Mouse (Mus musculus): Measurements from ENCODE around the gene Stard3nl.

Stard3nl gene

GRCm38 (mm10) chr13:19395688-19396354 is at the start of gene Stard3nl:
TSS of gene Stard3nl (minus strand) at chr13:19395795.
- DNase-seq = peak; percentile 100

- no peak for DNase-seq
Observed at GRCm38 (mm10) chr13:19438040-19438439, 42.4 kb upstream of the Stard3nl start.

GRCm38 (mm10) chr13:19429812-19430370 is 34.3 kb upstream of the Stard3nl start:
- DNase-seq = no peak

GRCm38 (mm10) chr13:19428076-19428475 is 32.5 kb upstream of the Stard3nl start:
- DNase-seq = no peak

- DNase-seq = no peak
Observed at GRCm38 (mm10) chr13:19424563-19424962, 29.0 kb upstream of the Stard3nl start.

- DNase-seq = no peak
Observed at GRCm38 (mm10) chr13:19422521-19422920, 26.9 kb upstream of the Stard3nl start.

GRCm38 (mm10) chr13:19417885-19418521 is 22.4 kb upstream of the Stard3nl start:
- no peak for DNase-seq

GRCm38 (mm10) chr13:19415894-19416531 is 20.4 kb upstream of the Stard3nl start:
- no peak for DNase-seq

GRCm38 (mm10) chr13:19415337-19415736 is 19.7 kb upstream of the Stard3nl start:
- DNase-seq = no peak

- no peak for DNase-seq
Observed at GRCm38 (mm10) chr13:19412334-19412939, 16.8 kb upstream of the Stard3nl start.

- DNase-seq = no peak
Observed at GRCm38 (mm10) chr13:19411886-19412285, 16.3 kb upstream of the Stard3nl start.

- DNase-seq = no peak
Observed at GRCm38 (mm10) chr13:19410694-19411093, 15.1 kb upstream of the Stard3nl start.

GRCm38 (mm10) chr13:19407953-19408352 is 12.4 kb upstream of the Stard3nl start:
- no peak for DNase-seq

GRCm38 (mm10) chr13:19404623-19405022 is 9.0 kb upstream of the Stard3nl start:
- DNase-seq = no peak

- DNase-seq = no peak
Observed at GRCm38 (mm10) chr13:19394798-19395687, 552 bp downstream of the Stard3nl start.

GRCm38 (mm10) chr13:19394171-19394570 is 1.4 kb downstream of the Stard3nl start:
- no peak for DNase-seq

- no peak for DNase-seq
Observed at GRCm38 (mm10) chr13:19393731-19394130, 1.9 kb downstream of the Stard3nl start.

- DNase-seq = no peak
Observed at GRCm38 (mm10) chr13:19391608-19392007, 4.0 kb downstream of the Stard3nl start.

- no peak for DNase-seq
Observed at GRCm38 (mm10) chr13:19390296-19390695, 5.3 kb downstream of the Stard3nl start.

- no peak for DNase-seq
Observed at GRCm38 (mm10) chr13:19389896-19390295, 5.7 kb downstream of the Stard3nl start.

- DNase-seq = no peak
Observed at GRCm38 (mm10) chr13:19389434-19389833, 6.2 kb downstream of the Stard3nl start.

GRCm38 (mm10) chr13:19385226-19385625 is 10.4 kb downstream of the Stard3nl start:
- DNase-seq = no peak
